Mouse (Mus musculus) kidney, postnatal 36 days (tissue): ENCODE results near the gene Supt3.
A peak's percentile ranks its signal among the peaks of the same experiment; 100 is the strongest.

ENCODE experiments used
- DNase-seq, 2 experiments: peaks; one replicate each; pipeline ENCODE4 v3.0.0; 2021 to 2022; ENCODE audit warnings: mixed read lengths in 2 of 2

Supt3 gene

DNA sequence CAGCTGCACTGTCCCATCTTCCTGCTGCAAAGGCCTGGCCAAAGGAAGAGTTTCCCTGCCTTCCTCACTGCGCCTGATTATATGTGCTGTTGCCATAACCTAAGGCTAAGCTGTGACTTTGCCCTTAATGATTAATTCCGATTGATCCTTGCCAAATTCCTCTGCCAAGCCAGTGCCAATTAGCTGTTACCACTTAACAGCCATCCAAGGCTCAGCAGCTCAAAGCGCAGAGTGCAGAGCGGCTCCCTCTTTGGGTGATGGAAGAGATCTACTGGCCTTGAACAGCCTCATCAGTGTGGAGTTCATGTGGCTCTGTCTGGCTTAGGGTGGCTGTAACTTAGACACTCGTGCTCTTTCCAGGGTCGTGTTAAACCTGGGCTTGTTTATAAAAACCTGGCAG is 366.1 kb downstream of the Supt3 start:
- DNase-seq, result peak; percentile 52 to 58

DNA sequence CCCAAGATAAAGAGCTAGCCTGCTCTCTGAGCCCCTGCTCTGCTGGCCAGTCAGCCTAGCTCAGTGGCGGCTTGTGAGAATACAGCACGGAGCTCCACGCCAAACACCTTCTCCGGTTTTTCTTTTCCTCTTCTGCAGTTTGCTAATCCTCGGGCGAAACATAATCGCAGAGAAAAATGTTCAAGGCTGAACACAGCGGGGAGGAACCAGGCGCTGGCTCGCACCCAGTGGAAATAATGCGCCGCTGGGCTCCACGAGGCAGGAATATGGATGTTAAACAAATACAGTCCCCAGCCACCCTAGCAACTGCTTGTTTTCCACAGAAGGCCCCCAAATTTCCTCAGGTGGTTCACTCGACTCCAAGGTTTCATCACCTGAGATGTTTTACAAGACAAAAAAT is 367.7 kb downstream of the Supt3 start:
- no peak for DNase-seq

DNA sequence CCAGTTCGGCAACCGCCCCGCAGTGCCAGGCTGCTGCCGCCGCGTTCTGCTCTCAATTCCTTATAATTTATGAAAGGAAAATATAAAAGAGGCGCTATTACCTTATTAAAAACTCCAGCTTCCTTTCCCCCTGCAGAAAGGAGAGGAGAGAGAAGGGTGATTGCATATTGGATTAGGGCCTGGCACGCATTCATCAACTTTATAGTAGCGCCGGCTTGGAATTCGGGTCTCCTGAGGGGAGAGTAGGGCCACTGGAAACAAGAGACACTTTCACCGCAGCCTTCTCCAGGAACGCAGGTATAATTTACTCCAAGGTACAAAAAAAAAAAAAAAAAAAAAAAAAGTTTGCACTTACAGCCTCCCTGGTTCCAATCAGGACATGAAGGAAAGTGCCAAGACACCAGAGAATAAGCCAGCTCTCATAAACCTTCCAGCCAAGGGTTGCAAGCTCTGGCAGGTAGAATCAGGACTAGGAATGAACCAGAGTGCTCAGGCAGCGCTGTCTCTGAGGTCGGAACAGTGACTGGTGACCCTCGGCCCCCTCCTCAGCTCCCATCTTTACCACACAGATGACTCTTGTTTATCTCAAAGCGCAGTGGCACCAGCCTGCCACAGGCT is 374.5 kb downstream of the Supt3 start:
- DNase-seq, result no peak

- DNase-seq, result no peak
Measured at GRCm38 (mm10) chr17:45153721-45154120, 376.8 kb downstream of the Supt3 start.

DNA sequence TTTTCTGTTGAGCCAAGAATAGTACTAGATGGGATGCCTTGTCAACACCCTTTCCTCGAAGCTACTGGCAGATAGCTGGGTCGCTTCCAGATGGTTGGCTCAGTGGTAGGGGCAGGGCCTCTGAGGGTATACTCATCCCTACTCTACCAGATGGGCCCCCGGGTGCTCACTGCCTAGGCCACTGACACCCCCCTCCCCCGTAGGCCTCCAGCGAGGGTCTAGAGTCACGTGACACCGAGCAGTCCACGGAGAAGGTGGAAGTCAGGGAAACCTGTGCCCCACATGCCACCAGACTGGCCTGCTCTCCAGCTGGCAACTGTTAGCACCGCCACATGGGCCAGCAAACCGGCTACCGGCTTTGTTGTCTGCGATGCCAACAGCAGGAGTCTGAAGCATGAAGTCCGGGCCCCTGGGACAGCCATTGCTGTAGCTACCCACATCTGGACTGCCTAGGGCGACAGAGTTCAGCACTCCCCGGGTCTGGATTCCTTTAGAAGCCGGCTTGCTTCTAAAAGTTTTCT is 381.3 kb downstream of the Supt3 start:
- DNase-seq, result no peak

DNA sequence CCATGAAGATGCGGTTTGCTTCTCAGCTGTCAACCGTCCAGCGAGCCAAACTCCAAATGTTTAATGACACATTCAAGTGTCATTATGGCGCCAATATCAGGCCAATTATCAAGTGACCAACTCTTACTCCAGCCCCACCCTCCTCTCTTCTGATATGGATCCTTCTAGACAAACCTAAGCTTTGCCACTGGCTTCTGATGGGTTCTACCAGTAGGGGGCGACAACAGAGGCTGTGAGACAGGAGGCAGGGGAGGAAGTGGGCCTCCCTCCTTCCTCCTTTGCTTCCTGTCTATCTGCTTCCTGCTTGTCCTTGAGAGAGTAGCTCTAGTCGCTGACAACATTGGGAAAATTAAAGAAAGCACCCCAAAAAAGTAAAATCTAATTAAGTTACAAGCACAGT is 383.7 kb downstream of the Supt3 start:
- peak in 1 of 2 experiments; percentile 20 for DNase-seq

DNA sequence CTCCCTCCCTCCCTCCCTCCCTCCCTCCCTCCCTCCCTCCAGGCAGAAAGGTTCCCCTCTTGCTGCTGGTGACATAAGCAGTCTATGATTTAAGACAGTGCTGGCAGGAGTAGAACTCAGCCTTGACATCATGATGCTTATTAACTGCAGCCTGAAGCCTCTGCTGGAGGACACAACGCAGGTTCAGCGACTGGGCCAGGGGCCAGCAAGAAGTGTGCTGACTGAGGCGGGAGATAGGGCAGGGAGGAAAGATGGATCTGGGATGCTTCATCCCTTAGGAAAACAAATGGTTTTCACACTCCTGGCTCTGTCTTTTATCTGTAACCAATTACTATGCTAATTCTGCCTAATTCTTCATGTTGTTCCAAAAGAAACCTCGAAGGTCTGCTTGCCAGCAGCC is 388.8 kb downstream of the Supt3 start:
- DNase-seq, result peak in 1 of 2 experiments; percentile 16
